Mouse (Mus musculus) bone marrow, adult 2 months (tissue): ENCODE measurements around the gene Lalba.

ENCODE experiments used
- CTCF ChIP-seq: fragments of 200-500 bp; IDR thresholded peaks from 2 replicates; pipeline ENCODE4 v1.5.1; 2011; ENCODE audit warnings: low read length, control low read depth; ENCODE audit not compliant: control insufficient read depth, insufficient read depth
- POLR2A ChIP-seq: fragments of 200-500 bp; IDR thresholded peaks from 2 replicates; pipeline ENCODE4 v1.6.1; 2011; ENCODE audit warnings: low read depth, mild to moderate bottlenecking, control low read depth, low read length, borderline replicate concordance; ENCODE audit not compliant: control insufficient read depth

DNA sequence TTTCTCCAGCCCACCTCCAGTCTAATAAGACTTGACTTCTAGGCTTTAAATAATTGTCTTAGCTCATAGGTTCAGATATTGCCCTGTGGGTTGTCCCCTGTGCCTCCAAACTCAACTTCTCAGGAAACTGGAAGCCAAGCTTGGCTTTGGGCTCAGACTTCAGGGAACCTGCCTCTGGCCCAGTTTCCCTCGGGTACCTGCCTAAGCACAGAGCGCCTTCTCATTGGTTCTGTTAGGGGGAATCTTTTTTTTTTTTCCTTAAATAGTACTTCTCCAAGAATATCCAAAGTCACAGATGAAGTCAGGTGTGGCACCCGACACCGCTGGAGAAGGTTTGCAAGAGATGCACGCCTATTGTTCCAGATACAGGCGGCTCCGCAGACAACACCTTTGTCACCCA is 30.2 kb downstream of the Lalba start, which contains the start of gene Olfr281:
- no peak for TF ChIP-seq CTCF
- no peak for TF ChIP-seq POLR2A
